Mouse (Mus musculus): ENCODE data around the gene Smndc1.

The Smndc1 gene

DNA sequence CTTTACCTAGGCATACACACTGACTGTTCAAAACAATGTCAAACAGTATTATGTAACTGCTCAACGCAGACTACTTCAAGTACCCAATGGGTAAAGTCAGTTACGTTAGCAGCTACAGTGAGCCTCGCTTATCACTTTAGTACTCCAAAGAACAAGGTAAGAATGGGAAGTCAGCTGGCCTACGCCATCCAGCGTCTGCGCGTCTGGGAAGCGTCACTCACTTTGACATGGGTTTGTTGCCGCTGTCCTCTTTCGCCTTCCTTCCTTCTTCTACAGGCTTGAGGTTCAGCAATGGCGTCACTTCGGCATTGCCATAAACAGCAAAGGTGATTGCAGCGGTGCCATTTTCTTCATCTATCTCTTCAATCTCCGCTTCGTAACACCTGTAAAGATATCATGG is 7.0 kb downstream of the Smndc1 start:
- no peak for DNase-seq (ENCODE audit: low spot score in 2 of 2)

DNA sequence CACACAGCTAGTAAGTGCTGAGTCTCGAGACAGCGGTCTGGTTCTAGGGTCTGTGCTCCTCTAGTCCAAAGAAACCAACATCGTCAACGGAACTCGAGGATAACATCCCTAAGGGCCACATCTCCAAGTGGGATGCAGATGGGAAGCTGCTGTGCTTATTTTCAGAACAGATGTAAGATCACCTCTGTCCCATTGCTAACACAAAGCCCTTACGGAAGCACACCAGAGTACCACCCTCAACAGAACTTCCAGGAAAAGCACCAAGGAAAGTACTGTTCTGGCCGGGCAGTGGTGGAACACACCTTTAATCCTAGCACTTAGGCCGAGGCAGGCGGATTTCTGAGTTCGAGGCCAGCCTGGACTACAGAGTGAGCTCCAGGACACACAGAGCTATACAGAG is 12.0 kb downstream of the Smndc1 start:
- DNase-seq (ENCODE audit: low spot score in 2 of 2): no peak

- DNase-seq (ENCODE audit: low spot score in 2 of 2): no peak
These were observed 12.7 kb downstream of the Smndc1 start for GRCm38 (mm10) chr19:53377652-53378051.

DNA sequence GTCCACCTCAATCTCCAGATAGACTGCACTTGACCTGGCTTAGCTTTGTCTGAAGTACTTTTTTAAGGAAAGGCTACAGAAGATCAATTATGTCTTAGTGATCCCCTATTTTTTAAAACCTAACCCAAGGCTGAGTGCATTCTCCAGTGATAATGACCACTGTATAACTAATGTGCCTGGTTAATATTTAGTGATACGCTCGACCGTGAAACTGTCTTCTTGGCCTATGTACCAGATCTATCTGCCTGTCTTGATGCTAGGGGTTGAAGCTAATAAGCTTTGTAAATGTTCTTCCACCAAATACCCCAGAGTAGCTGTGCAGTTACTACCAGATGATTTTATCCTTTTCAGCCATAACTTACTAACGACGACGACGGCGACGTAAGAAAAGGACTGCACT is 14.6 kb downstream of the Smndc1 start:
- DNase-seq (ENCODE audit: low spot score in 2 of 2): no peak

DNA sequence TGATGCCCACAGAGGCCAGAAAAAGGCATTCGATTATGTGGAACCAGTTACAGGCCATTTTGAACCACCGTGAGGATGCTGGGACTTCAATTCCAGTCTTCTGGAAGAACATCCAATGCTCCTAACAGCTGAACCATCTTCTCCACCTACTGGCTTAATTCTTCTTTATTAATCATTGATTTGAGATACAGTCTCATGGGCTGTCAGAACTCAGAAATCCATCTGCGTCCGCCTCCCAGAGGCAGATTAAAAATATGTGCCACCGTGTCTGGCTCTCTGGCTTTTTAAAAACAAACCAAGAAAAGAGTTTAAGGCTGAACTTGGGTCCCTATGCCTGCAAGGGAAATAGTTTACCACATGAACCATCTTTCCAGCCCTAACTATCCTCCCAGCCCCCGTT is 15.1 kb downstream of the Smndc1 start:
- no peak for DNase-seq (ENCODE audit: low spot score in 2 of 2)

DNA sequence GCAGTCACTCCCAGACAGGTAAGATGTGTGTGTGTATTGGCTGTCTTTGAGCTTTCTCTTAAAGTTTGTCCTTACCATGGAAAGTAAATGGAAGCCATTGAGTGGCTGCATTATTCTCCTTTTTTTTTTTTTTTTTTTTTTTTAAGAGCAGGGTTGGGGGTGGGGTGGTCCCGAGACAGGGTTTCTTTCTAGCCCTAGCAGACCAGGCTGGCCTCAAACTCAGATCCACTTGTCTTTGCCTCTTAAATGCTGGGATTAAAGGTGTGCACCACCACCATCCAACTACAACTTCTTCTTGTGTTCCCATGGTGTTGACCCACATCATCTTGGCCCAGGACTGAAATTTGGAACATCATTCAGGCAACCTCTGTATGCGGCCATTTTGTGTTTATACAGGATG is 16.8 kb downstream of the Smndc1 start:
- no peak for DNase-seq (ENCODE audit: low spot score in 2 of 2)

- no peak for DNase-seq (ENCODE audit: low spot score in 2 of 2)
These were observed 18.7 kb downstream of the Smndc1 start, which contains the start of gene Gm10197 for GRCm38 (mm10) chr19:53371666-53372065. Gene Gm10197 (minus strand): TSS chr19:53371766.

- no peak for DNase-seq (ENCODE audit: low spot score in 2 of 2)
These were observed 20.1 kb downstream of the Smndc1 start for GRCm38 (mm10) chr19:53370233-53370632.

DNA sequence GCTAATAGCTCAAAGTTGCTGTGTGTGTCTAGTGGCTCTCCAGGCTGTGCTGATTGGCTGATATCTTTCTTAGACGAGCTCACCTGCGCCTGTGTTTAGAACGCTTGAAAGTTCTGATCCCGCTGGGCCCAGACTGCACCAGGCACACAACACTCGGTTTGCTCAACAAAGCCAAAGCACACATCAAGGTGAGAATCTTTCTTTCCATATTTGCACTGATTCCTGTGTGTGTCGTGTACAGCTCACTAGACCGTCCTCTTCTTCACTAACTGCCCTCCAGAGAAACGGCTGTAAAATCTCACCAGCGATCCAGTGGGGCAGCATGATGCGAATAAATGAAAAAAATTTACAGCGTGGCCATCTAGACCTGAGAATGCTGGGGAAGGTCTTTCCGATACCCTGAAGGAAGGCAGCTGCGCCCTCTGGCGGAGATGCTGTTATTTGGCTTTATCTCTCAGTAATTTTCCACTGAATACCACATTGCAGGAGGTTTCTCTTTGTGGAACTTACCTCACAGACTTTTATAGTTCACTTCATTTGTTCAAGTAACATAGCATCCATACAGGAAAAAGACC is 20.8 kb downstream of the Smndc1 start:
- DNase-seq (ENCODE audit: low spot score in 2 of 2): peak in 1 of 2 experiments; percentile 80

DNA sequence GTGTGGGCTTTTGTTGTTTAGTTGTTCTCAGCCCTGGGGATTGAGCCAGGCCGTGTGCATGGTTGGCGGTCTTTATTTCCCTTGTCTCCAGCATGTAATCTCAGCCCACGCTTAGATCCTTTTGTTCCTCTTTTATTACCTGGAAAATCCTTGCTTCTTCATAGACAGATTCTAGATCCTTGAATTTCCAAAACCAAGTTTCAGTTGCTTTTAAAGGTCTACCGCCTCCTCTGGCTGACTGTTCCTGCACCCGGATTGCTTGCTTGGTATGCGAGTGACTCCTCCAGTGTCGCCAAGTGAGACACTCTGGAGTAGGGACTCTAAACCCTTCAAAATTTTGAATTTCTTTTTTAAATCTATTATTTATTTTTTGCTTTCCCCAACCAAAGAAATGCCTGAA is 23.5 kb downstream of the Smndc1 start:
- DNase-seq (ENCODE audit: low spot score in 2 of 2): no peak

- DNase-seq (ENCODE audit: low spot score in 2 of 2): no peak
These were observed 24.2 kb downstream of the Smndc1 start for GRCm38 (mm10) chr19:53366057-53366775.

- DNase-seq (ENCODE audit: low spot score in 2 of 2): peak; percentile 42 to 52
These were observed 25.4 kb downstream of the Smndc1 start for GRCm38 (mm10) chr19:53364963-53365362.

- no peak for DNase-seq (ENCODE audit: low spot score in 2 of 2)
These were observed 25.8 kb downstream of the Smndc1 start for GRCm38 (mm10) chr19:53364551-53364950.

- no peak for DNase-seq (ENCODE audit: low spot score in 2 of 2)
These were observed 27.4 kb downstream of the Smndc1 start for GRCm38 (mm10) chr19:53362967-53363366.

GRCm38 (mm10) chr19:53360265-53360958 is 30.0 kb downstream of the Smndc1 start:
- no peak for DNase-seq (ENCODE audit: low spot score in 2 of 2)

DNA sequence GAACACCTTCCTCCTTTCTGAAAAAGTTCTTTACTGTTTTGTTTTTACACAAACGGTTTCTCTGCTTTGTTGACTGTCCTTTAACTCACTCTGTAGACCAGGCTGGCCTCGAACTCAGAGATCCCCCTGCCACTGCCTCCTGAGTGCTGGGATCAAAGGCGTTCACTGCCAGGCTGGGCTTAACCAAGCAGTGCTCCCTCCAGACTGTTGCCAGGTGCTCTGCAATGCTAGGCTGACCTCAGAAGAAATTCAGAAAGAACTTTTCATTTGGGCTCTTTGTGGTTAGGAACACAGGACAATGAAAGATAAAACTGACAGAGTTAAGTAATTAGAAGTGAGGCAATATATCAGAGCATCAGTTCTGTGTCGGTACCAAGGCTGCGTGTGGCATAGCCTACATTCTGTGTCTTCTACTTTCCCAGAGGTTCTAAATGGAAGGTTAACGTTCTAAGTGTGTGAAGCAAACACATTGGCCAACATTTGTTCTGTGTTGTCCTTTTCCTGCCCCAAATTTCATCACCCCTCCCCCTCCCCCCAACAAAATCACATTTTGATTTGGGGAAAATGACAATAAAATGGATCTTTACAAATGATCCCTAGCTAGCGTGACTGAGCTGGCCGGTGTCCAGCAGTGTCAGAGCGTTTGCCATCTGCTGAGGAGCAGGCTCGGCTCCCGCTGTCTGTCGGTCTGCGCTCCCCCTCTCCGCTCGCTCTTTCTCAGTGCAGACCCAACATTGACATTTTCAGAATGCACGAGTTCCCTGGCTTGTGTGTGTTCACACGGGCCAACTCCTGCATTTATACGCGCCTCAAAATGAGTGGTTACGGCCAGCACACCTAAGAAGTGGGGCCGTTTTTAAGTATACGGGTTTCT is 31.0 kb downstream of the Smndc1 start:
- DNase-seq (ENCODE audit: low spot score in 2 of 2): peak in 1 of 2 experiments; percentile 34

DNA sequence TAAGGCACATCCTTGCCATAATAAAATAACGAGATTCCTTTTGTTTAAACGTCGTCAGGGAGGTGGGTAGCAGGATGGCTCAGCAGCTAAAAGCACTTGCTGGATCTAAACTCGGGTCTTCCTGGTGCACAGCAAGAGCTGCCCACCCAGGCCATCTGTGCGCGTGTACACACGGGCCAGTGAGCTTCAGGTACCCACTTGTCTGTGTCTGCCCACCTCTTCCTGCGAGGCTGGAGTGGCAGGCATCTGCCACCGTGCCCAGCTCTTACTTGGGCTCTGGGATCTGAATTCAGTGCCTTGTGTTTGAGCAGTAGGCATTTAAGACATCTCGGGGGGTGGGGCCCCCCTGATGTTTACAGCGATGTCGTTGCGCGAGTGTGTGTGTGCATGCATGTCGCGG is 35.3 kb downstream of the Smndc1 start:
- no peak for DNase-seq (ENCODE audit: low spot score in 2 of 2)

- no peak for DNase-seq (ENCODE audit: low spot score in 2 of 2)
These were observed 35.9 kb downstream of the Smndc1 start for GRCm38 (mm10) chr19:53354271-53355000.

DNA sequence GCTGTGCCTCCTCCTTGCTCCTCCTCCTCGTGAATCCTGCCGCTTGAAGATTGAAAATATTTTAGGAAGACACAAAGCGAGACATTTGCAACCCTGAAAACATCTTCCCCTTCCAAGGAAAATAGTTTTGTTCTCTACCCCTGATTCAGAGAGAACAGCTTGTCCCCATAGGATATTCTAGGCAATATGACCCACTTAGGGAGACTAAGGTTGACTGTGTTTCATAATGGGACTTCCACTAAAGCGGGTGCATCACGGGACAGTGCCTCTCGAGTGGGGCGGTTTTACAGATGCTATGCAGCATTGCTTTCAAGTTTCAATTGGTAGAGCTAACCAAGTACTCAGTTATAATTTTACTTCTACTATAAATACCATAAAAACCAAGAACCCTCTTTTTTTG is 36.5 kb downstream of the Smndc1 start:
- DNase-seq (ENCODE audit: low spot score in 2 of 2): no peak

GRCm38 (mm10) chr19:53345766-53346165 is 44.6 kb downstream of the Smndc1 start:
- DNase-seq (ENCODE audit: low spot score in 2 of 2): no peak

DNA sequence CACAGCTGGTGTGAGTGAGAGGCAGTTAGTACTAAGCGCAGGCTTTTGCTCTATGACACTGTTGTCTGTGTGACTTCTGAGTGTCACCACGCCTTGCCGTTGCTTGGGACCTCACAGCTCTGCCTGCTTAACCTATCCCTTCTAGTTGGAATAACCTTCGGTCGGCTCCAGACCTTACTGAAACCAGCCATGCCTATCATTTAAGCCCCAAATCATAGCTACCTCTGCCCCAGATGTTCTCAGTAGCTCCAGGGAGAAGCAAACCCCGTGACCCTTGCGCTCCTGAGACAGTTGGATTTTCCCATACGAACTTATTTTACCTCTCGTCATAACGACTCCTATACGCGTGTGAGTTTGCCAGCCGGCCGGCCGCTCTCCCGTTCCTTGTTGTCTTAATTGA is 46.3 kb downstream of the Smndc1 start:
- DNase-seq (ENCODE audit: low spot score in 2 of 2): no peak

Measured in frontal cortex, postnatal 10 days (tissue).